ENCODE assay signal across 10 mouse cellular contexts in the genomic region with DNA sequence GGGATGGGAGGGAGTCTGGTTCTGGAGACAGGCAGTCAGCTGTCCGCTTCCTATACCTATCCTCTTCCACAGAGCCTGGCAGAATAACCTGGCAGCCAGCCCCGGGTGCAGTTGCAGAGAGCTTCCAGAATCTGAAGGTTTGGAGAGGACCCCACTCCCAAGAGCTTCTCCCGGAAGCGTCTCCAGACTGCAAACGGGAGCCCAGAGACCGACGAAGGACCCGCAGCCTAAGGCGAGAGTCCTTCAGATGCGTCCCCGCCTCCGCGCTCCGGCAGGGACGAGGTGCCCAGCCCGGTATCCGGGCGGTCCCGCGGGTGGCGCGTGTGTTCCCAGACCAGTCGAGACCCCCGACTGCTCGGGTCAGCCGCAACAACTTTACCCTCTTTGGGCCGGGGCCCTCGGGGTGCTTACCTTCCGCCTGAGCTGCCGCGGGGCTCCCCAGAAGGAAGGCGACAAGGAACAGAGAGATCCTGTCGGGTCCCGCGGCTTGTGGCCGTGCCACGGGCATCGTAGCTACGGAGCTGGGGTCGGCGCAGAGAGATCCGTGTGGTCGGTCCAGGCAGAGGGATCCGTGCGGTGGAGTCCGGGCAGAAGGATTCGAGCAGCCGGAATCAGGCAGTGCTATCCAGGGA. TPM values are rescaled to one million over a fixed set of nuclear protein-coding genes. Genes with fewer than 3 reads are reported as not detected.
A peak's percentile ranks its signal among the peaks of the same experiment; 100 is the strongest.
DNase-seq lines count a peak whose midpoint lies in the region; ATAC-seq and TF ChIP-seq lines count a peak whose summit lies in the region.
"Had no signal": no experiment of that assay in that cellular context is flagged by ENCODE, and none has a peak within 500 bp of the region (broad histone marks: within the 10 kb centered on the region; RNA-seq: fewer than 3 reads in every experiment).

No protein-coding gene starts in this region.

- no peak for DNase-seq in heart, adult 2 months
- no peak for DNase-seq in heart, adult 11 months
- DNase-seq in ES-E14 (ENCODE audit: low read depth, low spot score), result no peak
- DNase-seq in left cerebral cortex, postnatal 14 days (ENCODE audit: low spot score in 2 of 2), result peak; percentile 64 to 81
- peak; percentile 80 for DNase-seq in right cerebral cortex, postnatal 10 days (ENCODE audit: low spot score in 2 of 2)
- no peak for DNase-seq in thymus, postnatal 25 days
- DNase-seq in adrenal gland, adult 18-20 months (ENCODE audit: low spot score in 2 of 2), result no peak

- no peak for ATAC-seq in embryonic facial prominence, embryonic 13.5 days (ENCODE audit: insufficient number of reproducible peaks, insufficient read depth, low FRiP score, low TSS enrichment, low read depth)

- no peak for TF ChIP-seq CTCF in heart, adult 2 months (IDR thresholded peaks at IDR 0.05)

- H3K79me2 ChIP-seq in heart, adult 2 months (replicated peaks; ENCODE audit: control insufficient read depth, insufficient read depth, low read length), result no peaks in the 10 kb centered on the region

- peak overlapping the region; percentile 23; the same call in 1 of the 2 replicates for H3K4me3 ChIP-seq in heart, adult 2 months
- H3K4me3 ChIP-seq in ES-E14 (ENCODE audit: insufficient read depth in 1 of 2, low read depth in 1 of 2, low read length in 2 of 2, poor library complexity in 1 of 2, severe bottlenecking in 1 of 2), result peak overlapping the region; percentile 61 to 66; a peak in 3 of 4 replicates
- H3K4me3 ChIP-seq in embryonic facial prominence, embryonic 13.5 days, result peak overlapping the region; percentile 42
- H3K4me3 ChIP-seq: erythroblast, embryonic 14.5 days had no signal

- TF ChIP-seq EP300 in heart, adult 2 months (IDR thresholded peaks at IDR 0.05; ENCODE audit: insufficient read depth, low read depth, low read length), result no peak

- H3K27me3 ChIP-seq in heart, adult 2 months (ENCODE audit: control insufficient read depth, insufficient read depth, low read length), result peaks cover 24% of the 10 kb centered on the region
- peaks cover 83% of the 10 kb centered on the region for H3K27me3 ChIP-seq in embryonic facial prominence, embryonic 13.5 days
- H3K27me3 ChIP-seq: CH12.LX had no signal

- no peak overlapping the region for H3K27ac ChIP-seq in heart, adult 2 months
- no peak overlapping the region for H3K27ac ChIP-seq in ES-E14 (ENCODE audit: insufficient read depth, low read depth, low read length, poor library complexity, severe bottlenecking)
- H3K27ac ChIP-seq in embryonic facial prominence, embryonic 13.5 days, result no peak overlapping the region

- TF ChIP-seq POLR2A in heart, adult 2 months (IDR thresholded peaks at IDR 0.05; ENCODE audit: insufficient read depth, low read depth, low read length), result no peak

- in situ Hi-C loops in ES-E14 (cut with MboI; ENCODE audit: low sequenced_read_pairs in 2 of 2, unreplicated experiment in 2 of 2), result no loop called here

- no peak overlapping the region for H3K9ac ChIP-seq in heart, adult 2 months (ENCODE audit: low read depth, low read length)
- H3K9ac ChIP-seq in ES-E14 (ENCODE audit: insufficient read depth, low read depth, low read length, poor library complexity, severe bottlenecking), result peak overlapping the region; percentile 15; the same call in 1 of the 2 replicates
- H3K9ac ChIP-seq in embryonic facial prominence, embryonic 13.5 days, result peak overlapping the region; percentile 52; the same call in 1 of the 2 replicates

- peak overlapping the region; percentile 68 for H3K4me2 ChIP-seq in embryonic facial prominence, embryonic 13.5 days

- H3K9me3 ChIP-seq in ES-E14 (ENCODE audit: control insufficient read depth, insufficient read depth, low read depth, low read length), result no peaks in the 10 kb centered on the region
- no peaks in the 10 kb centered on the region for H3K9me3 ChIP-seq in embryonic facial prominence, embryonic 13.5 days

- 1% methylated on average over 48 of the region's 48 CpGs for WGBS in heart, adult 2 months
- under 1% methylated on average over 48 of the region's 48 CpGs for WGBS in embryonic facial prominence, embryonic 13.5 days

- no peaks in the 10 kb centered on the region for H3K4me1 ChIP-seq in heart, adult 2 months (ENCODE audit: control insufficient read depth, insufficient read depth, low read length)
- H3K4me1 ChIP-seq in ES-E14 (ENCODE audit: control insufficient read depth in 2 of 2, insufficient read depth in 2 of 2, low read length in 2 of 2, poor library complexity in 1 of 2), result peaks cover 0 to 8% of the 10 kb centered on the region in 2 experiments; a peak in 1 of 4 replicates
- peaks cover 28% of the 10 kb centered on the region for H3K4me1 ChIP-seq in embryonic facial prominence, embryonic 13.5 days

- intact Hi-C loops in heart, adult 2 months (cut with DNase I), result no loop called here
- intact Hi-C loops in left cerebral cortex, postnatal 14 days (cut with DNase I), result loop anchor here (5.0 kb wide), 3 partner anchors 66 to 271 kb away; no protein-coding TSS in a partner anchor

- no peaks in the 10 kb centered on the region for H3K36me3 ChIP-seq in heart, adult 2 months (ENCODE audit: control insufficient read depth, insufficient read depth, low read length)
- H3K36me3 ChIP-seq in ES-E14 (ENCODE audit: control insufficient read depth, insufficient read depth, low read length, poor library complexity, severe bottlenecking), result no peaks in the 10 kb centered on the region
- no peaks in the 10 kb centered on the region for H3K36me3 ChIP-seq in embryonic facial prominence, embryonic 13.5 days

TF ChIP-seq in ES-E14, 5 proteins besides CTCF, POLR2A, EP300 and RAD21:
- TF ChIP-seq MAFK (IDR thresholded peaks at IDR 0.05; ENCODE audit: insufficient read depth, low read depth, low read length), result no peak
- TF ChIP-seq ZC3H11A (IDR thresholded peaks at IDR 0.05; ENCODE audit: borderline replicate concordance, low read depth, low read length), result no peak
- no peak for TF ChIP-seq ZNF384 (IDR thresholded peaks at IDR 0.05; ENCODE audit: low read depth, low read length)
- TF ChIP-seq CHD2 (IDR thresholded peaks at IDR 0.05; ENCODE audit: low read depth, low read length), result no peak
- TF ChIP-seq HCFC1 (IDR thresholded peaks at IDR 0.05; ENCODE audit: borderline replicate concordance, insufficient read depth, low read length), result no peak
TF ChIP-seq in ES-E14: peak in this region for 0.

RNA-seq across cellular contexts. Expression of a gene that starts 0.5 kb away (rescaled TPM):
- total RNA-seq in heart, adult 2 months (2021), result under 1 TPM; 0.08 to 0.09 TPM
- polyA plus RNA-seq in heart, adult 2 months (2012; rRNA removed), result 0.15 and 0.25 TPM in 2 replicates
- total RNA-seq in ES-E14 (2012; rRNA removed), result 0.13 and 0.32 TPM in 2 replicates
- polyA plus RNA-seq in embryonic facial prominence, embryonic 13.5 days (2015; fragmentation: Nextera tagmentation; extraction: Ambion mirVana), result 2.0 and 2.1 TPM in 2 replicates
- 100 to 1,000 TPM; 158 to 164 TPM for total RNA-seq in left cerebral cortex, postnatal 14 days (2021)
- total RNA-seq in adrenal gland, adult 18-20 months (2021), result 1 to 10 TPM; 4.3 to 5.3 TPM
- total RNA-seq: CH12.LX had no signal
- polyA plus RNA-seq: erythroblast, embryonic 14.5 days had no signal

Comparison
In these comparisons a context has a peak if more than half of its experiments do, and no peak if none do; other contexts are left out.
1. DNase-seq: peak in left cerebral cortex, postnatal 14 days (2 of 2) and right cerebral cortex, postnatal 10 days (2 of 2); none in heart, adult 2 months (0 of 2), heart, adult 11 months (single experiment), ES-E14 (single experiment), thymus, postnatal 25 days (single experiment) and adrenal gland, adult 18-20 months (0 of 2).
2. RNA of a gene that starts 0.5 kb away (total RNA-seq): 158 to 164 TPM in left cerebral cortex, postnatal 14 days; 4.3 to 5.3 TPM in adrenal gland, adult 18-20 months, 0.13 to 0.32 TPM in ES-E14 and 0.08 to 0.09 TPM in heart, adult 2 months; every median in the first group is over 10 times any median in the second.
3. Peak in every context shown above with its lines, with median percentiles within 50 percentile points of each other: H3K4me3 ChIP-seq.